Mouse (Mus musculus): ENCODE measurements around the gene Tuba3a. TPM values are rescaled to one million over a fixed set of nuclear protein-coding genes. Genes with fewer than 3 reads are reported as not detected.
A peak's percentile ranks its signal among the peaks of the same experiment; 100 is the strongest.
"Not testable (repeated sequence)": the region's sequence is repeated elsewhere in the genome, so short reads cannot be mapped to it uniquely, and the experiment has no call there.

Gene Tuba3a
- total RNA-seq, 1 experiment from 2014 or later = not detected

DNA sequence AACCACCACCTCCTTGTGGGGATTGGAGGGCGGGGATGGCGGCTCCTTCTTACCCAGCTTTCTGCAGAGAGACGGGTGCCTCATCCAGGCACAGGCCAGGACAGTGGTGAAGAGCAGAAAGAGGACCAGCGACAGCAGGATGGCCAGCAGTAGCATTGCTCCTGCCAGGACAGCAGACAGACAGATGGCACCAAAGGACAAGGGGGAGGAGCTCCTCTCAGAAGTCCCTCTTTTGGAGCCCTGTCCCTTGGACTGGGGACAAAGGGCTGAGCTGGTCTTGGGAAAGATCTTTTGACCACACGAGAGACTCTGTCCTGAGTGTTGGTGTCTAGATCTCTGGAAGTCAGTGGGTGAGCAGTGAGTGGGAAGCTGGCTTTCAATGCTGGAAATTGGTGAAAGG, 23.6 kb upstream of the Tuba3a start:
- no peak for ATAC-seq (replicated peaks; ENCODE audit: low read depth, poor library complexity, severe bottlenecking)

DNA sequence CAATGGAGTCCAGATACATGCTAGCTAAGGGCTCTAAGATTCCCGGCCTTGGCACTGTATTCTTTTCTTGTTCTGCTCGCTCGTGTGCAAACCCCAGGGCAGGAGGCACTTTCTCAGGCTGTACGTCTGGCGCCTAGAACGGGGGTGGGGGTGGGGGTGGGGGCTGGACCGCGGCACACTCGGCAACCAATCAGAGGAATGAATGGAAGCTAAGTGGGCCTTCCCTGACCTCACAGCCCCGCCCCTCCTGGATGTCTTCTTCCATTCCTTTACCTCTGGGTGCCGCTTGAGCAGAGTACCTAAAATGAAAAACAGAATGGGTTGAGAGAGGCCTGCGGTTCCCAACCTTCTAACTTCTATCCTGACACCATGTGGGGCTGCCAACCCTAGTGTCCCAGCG, 23.1 kb upstream of the Tuba3a start:
- no peak for ATAC-seq (replicated peaks; ENCODE audit: low read depth, poor library complexity, severe bottlenecking)

DNA sequence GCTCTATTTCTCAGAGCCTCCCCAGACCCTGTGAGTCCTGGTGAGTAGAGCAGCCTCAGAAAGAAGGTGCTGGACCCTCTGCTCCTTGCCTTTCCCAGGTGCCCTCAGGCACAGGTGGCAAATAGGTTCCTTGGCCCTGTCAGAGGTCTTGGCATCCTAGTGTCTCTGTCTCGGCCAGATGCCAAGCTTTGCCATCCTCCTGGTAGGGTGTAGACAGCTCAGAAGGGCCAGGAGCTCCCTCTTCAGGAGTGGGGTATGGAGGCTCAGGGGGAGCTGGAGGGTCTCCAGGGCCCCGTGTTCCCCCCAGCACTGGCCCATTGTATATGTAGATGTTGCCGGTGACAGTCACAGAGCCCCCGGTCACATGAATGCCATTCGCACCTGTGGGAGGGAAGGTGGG, 21.2 kb upstream of the Tuba3a start:
- ATAC-seq (replicated peaks; ENCODE audit: low read depth, poor library complexity, severe bottlenecking) = no peak

GRCm38 (mm10) chr6:125305465-125305864, 19.6 kb upstream of the Tuba3a start:
- no peak for ATAC-seq (replicated peaks; ENCODE audit: low read depth, poor library complexity, severe bottlenecking)

DNA sequence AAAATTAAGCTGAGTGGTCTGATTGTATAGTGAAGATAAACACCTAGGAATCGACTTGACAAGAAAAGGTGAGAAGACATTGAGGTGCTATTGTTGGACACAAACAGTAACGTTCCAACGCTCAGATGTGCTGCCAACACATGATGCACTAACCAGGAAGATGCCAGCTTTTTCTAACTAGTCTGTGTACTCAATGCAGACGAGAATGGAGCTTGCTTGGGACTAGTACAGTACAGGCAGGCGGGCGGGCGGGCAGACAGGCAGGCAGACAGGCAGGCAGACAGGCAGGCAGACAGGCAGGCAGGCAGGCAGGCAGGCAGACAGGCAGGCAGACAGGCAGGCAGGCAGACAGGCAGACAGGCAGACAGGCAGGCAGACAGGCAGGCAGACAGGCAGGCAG, 18.6 kb upstream of the Tuba3a start:
- not testable (repeated sequence) for ATAC-seq (replicated peaks; ENCODE audit: low read depth, poor library complexity, severe bottlenecking)

DNA sequence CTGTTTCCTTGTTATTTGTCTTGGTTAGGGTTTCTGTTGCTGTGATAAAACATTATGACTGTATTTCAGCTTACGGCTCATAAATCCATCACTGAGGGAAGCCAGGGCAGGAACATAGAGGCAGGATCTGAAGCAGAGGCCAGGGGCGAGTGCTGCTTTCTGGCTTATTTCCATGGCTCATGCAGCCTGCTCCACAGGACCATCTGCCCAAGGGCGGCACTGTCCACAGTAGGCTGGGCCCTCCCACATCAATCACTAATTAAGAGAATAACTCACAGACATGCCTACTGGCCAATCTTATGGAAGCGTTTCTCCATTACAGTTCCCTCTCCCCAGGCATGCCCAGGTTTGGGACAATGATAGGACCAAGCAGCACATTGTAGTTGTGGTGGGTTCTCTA, 17.4 kb upstream of the Tuba3a start:
- no peak for ATAC-seq (replicated peaks; ENCODE audit: low read depth, poor library complexity, severe bottlenecking)

- 0 out of 2 replicates have a peak, but pooled peaks have one; percentile 36 for ATAC-seq (replicated peaks; ENCODE audit: low read depth, poor library complexity, severe bottlenecking)
Measured at GRCm38 (mm10) chr6:125302231-125302982, 16.6 kb upstream of the Tuba3a start.

DNA sequence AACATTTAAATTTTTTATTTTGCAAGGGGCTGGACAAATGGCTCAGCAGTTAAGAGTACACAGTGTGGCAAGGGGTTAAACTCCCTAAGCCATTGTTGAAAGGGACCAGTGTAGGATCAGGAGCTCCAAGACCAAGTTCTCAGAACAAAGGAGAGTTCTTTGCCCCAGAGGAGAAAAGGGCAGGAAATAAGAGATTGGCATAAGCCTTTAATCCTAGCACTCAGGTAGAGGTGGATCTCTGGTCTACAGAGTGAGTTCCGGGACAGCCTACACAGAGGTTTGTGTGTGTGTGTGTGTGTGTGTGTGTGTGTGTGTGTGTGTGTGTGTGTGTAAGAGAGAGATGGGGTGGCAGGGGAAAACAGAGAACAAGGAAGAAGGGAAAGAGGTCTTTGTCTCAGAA, 15.1 kb upstream of the Tuba3a start:
- no peak for ATAC-seq (replicated peaks; ENCODE audit: low read depth, poor library complexity, severe bottlenecking)

DNA sequence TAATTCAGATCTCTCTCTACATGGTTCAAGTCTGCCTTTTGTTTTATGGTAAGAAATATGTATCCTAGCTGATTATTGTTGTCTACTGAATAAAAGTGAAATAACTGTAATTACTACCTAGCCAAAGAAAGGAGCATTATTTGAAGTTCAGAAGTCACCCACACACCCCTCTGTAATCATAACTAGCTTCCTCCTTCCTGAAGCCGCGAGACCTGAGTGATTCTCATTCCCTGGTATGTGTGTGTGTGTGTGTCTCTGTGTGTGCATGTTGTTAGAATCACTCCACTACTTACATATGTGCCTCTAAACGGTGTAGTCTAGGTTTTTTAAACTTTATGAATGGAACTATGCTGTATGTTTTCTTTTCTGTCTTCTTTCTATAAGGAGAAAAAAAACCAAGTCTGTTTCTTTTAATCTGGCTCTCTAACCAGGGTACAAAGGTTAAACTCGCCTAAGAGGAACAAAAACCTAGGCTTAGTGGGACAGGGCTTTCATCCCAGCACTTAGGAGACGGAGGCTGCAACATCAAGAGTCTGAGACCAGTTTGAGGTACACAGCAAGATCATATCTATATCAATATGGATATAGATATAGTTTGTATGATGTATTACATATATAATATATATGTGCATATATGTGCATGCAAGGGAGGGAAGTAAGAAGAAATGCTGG, 11.4 kb upstream of the Tuba3a start:
- no peak for ATAC-seq (replicated peaks; ENCODE audit: low read depth, poor library complexity, severe bottlenecking)

- no peak for ATAC-seq (replicated peaks; ENCODE audit: low read depth, poor library complexity, severe bottlenecking)
Measured at GRCm38 (mm10) chr6:125294049-125294448, 8.2 kb upstream of the Tuba3a start.

GRCm38 (mm10) chr6:125292256-125292655, 6.4 kb upstream of the Tuba3a start:
- ATAC-seq (replicated peaks; ENCODE audit: low read depth, poor library complexity, severe bottlenecking) = no peak

DNA sequence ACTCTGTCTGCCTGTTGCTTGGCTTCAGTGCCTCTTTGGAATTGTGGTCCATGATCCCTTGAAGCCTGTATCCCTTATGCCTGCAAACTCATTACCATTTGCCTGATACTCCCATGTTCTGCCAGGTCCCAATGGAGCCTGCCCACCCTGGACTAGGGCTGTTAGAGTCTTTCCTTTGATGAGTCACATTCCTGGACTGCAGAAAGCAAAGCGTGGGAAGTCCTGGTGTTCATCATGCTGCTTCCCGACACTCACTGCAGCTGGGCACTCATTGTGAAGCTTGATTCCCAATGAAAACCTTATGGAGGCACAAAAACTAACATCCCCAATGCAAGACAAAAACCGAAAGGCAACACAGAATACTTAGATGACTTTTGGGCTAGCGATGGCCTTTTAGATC, 5.5 kb upstream of the Tuba3a start:
- no peak for ATAC-seq (replicated peaks; ENCODE audit: low read depth, poor library complexity, severe bottlenecking)

GRCm38 (mm10) chr6:125288730-125289129, 2.9 kb upstream of the Tuba3a start:
- ATAC-seq (replicated peaks; ENCODE audit: low read depth, poor library complexity, severe bottlenecking) = no peak

DNA sequence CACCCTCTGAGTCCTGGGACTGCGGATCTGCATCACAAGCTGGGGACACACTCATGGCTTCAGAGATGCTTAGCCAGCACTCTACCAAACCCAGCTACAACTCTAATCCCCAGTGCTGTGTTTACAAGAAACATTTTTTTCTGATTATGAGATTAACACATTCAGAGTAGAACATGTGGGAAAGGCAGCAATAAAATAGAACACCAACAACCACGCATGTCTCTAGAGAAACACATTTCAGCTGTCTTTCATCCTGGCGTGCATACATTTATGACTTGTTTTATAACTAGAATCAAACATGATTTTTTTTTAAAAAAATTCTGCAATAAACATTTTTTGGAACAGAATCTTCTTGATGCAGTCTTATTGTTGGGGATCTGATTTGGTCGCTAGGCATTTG, 1.1 kb upstream of the Tuba3a start:
- ATAC-seq (replicated peaks; ENCODE audit: low read depth, poor library complexity, severe bottlenecking) = no peak

GRCm38 (mm10) chr6:125284751-125285150, 1.1 kb downstream of the Tuba3a start:
- no peak for ATAC-seq (replicated peaks; ENCODE audit: low read depth, poor library complexity, severe bottlenecking)

DNA sequence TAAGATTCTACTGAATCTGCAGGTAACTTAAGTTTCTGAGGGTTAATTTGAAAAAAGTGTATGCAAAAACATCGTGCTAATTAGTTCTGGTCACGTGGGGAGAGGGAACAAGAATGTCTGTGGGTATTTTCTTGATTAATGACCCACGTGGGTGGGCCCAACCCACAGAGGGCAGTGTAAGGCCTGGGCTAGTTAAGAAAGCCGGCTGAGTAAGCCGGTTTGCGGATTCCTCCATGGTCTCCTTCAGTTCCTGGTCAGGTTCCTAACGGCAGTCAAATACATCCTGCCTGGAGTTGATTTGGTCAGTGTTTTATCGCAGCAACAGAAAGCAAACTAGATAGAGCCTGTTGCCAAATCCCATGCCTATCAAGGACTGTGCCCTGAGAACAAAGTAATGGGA, 1.6 kb downstream of the Tuba3a start:
- ATAC-seq (replicated peaks; ENCODE audit: low read depth, poor library complexity, severe bottlenecking) = no peak

DNA sequence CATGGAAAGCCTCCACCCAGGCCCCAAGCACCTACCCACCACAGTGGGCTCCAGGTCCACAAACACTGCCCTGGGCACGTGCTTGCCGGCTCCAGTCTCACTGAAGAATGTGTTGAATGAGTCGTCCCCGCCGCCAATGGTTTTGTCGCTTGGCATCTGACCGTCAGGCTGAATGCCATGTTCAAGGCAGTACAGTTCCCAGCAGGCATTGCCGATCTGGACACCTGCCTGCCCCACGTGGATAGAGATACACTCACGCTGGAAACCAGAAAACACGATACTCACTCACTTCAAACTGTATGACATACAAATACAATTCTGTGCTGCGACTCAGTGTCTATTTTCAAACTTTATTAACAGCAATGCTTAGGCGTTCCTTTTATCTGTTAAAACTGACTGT, 3.1 kb downstream of the Tuba3a start:
- ATAC-seq (replicated peaks; ENCODE audit: low read depth, poor library complexity, severe bottlenecking) = not testable (repeated sequence)

DNA sequence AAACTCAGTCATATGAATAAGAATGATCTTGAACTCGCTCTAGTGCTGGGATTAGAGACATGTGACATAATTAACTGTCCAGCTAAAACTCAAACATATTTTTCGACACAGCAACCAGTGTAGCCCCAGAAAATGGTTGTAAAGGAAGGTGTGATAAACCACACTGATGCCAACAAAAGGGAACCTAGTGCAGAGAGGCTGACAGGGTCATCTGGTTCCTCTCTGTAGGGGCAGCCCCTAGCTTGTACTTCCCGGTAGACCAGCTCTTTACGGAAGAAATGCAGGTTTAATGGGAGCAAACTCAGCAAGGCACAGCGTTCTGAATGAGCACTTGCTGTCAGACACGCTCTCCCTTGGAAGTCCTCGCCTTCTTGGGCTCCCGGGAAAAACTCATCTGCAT, 6.1 kb downstream of the Tuba3a start:
- peak; percentile 56 for ATAC-seq (replicated peaks; ENCODE audit: low read depth, poor library complexity, severe bottlenecking)

GRCm38 (mm10) chr6:125274841-125275563, 10.8 kb downstream of the Tuba3a start:
- ATAC-seq (replicated peaks; ENCODE audit: low read depth, poor library complexity, severe bottlenecking) = no peak

DNA sequence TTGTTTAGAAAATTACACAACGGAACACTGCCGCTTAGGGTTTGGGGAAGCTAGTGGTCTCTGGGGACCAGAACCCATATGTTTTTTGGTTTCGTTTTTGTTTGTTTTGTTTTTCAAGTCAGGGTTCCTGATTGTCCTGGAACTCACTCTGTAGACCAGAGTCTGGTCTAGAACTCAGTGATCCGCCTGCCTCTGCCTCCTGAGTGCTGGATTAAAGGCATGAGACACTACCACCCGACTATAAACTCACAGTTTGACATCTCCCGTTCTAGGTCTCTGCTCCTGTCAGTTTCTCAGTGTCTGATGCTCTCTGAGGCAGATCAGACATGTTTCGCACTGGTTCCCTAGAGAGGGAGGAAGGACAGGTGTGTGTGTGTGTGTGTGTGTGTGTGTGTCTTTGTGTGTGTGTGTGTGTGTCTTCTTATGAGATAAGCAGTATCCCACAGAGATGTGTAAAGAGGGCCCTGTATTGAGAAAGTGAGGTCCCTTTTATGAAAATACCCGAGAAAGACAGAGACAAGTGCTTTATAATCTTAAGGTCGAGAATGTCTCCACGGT, 13.5 kb downstream of the Tuba3a start:
- no peak for ATAC-seq (replicated peaks; ENCODE audit: low read depth, poor library complexity, severe bottlenecking)

Measured in common myeloid progenitor, adult 5-6 weeks (primary cell).